Mouse (Mus musculus) testis, adult 2 months (tissue): ENCODE results near the gene Chkb.
A peak's percentile ranks its signal among the peaks of the same experiment; 100 is the strongest.

Experiments used
- CTCF ChIP-seq: fragments of 200-500 bp; IDR thresholded peaks from 2 replicates; pipeline ENCODE4 v1.5.1; 2012; ENCODE audit warnings: low read depth, mild to moderate bottlenecking, inconsistent platforms, low read length, moderate library complexity; ENCODE audit not compliant: control insufficient read depth, insufficient read depth, insufficient replicate concordance
- POLR2A ChIP-seq: fragments of 200-500 bp; IDR thresholded peaks from 2 replicates; pipeline ENCODE4 v1.6.1; 2012; ENCODE audit warnings: low read depth, mild to moderate bottlenecking, inconsistent platforms, low read length, moderate library complexity; ENCODE audit not compliant: control insufficient read depth

DNA sequence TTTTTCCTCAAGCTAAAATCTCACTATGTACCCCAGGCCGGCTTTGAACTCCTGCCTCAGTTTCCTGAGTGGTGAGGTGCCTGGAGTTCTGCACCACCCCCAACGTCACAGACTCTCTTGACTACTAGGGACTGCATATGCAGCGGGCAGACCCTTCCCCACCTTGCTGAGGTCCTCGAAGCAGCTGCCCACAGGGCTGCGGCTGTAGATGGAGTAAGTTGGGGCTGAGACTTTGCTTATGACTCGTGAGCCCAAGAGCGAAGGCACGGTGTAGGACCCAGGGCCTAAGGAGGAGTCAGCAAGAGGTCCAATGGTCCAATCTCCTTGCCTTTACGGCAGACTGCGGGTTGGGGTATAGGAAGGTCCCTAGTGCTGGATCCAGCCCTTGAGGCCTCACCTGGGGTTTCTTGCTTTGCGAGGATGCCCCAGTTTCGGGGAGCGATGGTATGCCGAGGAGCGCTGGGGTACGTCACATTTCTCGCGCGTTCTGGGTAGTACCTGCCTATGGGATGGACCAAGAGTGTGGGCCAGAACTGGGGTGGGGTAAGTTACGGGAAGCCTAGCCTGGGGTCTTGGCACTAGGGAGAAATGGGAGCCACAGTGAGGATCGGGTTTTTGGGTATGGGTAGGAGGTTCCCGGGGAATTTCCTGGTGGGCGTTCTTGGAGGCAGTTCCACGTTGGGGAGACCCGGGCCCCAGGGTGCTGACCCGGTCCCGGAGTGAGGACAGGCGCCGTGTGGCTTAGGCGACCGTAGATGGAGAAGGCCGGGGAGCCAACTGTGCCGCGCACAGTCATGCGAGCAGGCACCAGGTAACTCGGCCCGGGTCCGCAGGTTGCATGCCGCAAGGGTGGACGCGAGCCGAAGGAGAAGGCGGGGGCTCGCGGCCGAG lies 51.5 kb downstream of the Chkb start:
- TF ChIP-seq CTCF (no peak), POLR2A (peak; percentile 37; the same call in 1 of the 2 replicates)
